Mouse (Mus musculus): ENCODE data around the gene Herc1.

- TF ChIP-seq POLR2A (IDR thresholded peaks at IDR 0.05; ENCODE audit: insufficient read length, low read depth) (no peak), E2F4 (IDR thresholded peaks at IDR 0.05; ENCODE audit: insufficient read depth) (no peak), POLR2AphosphoS2 (IDR thresholded peaks at IDR 0.05; ENCODE audit: insufficient read length, low read depth) (no peak)
Measured at GRCm38 (mm10) chr9:66515680-66516210, 165.5 kb downstream of the Herc1 start.
